Mouse (Mus musculus) heart, embryonic 14.5 days (tissue): ENCODE results near the gene Zswim4. TPM values are rescaled to one million over a fixed set of nuclear protein-coding genes. Genes with fewer than 3 reads are reported as not detected.
"Not testable (repeated sequence)": the region's sequence is repeated elsewhere in the genome, so short reads cannot be mapped to it uniquely, and the experiment has no call there.

Experiments
- ATAC-seq: fragments of 200-750 bp; cut with Nextera tagmentation; 2 replicates; pipeline ENCODE4 v1.8.0; 2017; ENCODE audit warnings: low read depth, moderate TSS enrichment; ENCODE audit not compliant: insufficient number of reproducible peaks, insufficient read depth, low FRiP score
- H3K27ac ChIP-seq, 2 experiments: fragments of 200-500 bp in 1 of 2; fragments of 300-500 bp in 1 of 2; sonication (generic) in 1 of 2; replicated peaks in 1 of 2; 2 replicates each; pipeline ENCODE4 v1.5.1; 2012 to 2014; ENCODE audit warnings: low read depth in 2 of 2, low read length in 2 of 2, control low read depth in 1 of 2, mild to moderate bottlenecking in 1 of 2, mixed read lengths in 1 of 2; ENCODE audit not compliant: control insufficient read depth in 1 of 2, insufficient read depth in 1 of 2
- H3K27me3 ChIP-seq: fragments of 300-500 bp; sonication (generic); 2 replicates; pipeline ENCODE4 v1.6.1; 2014; ENCODE audit warnings: mild to moderate bottlenecking, low read length, control low read depth; ENCODE audit not compliant: control insufficient read depth, insufficient read depth
- H3K36me3 ChIP-seq: fragments of 300-500 bp; sonication (generic); 2 replicates; pipeline ENCODE4 v1.6.1; 2014; ENCODE audit warnings: mild to moderate bottlenecking, control low read depth, low read length, mixed read lengths; ENCODE audit not compliant: control insufficient read depth, insufficient read depth
- H3K4me1 ChIP-seq, 2 experiments: fragments of 200-500 bp in 1 of 2; fragments of 300-500 bp in 1 of 2; sonication (generic) in 1 of 2; 2 replicates each; pipeline ENCODE4 v1.6.1; 2012 to 2014; ENCODE audit warnings: low read length in 2 of 2, control low read depth in 1 of 2, mixed read lengths in 1 of 2; ENCODE audit not compliant: control insufficient read depth in 2 of 2, insufficient read depth in 2 of 2
- H3K4me2 ChIP-seq: fragments of 300-500 bp; sonication (generic); 2 replicates; pipeline ENCODE4 v1.6.1; 2014; ENCODE audit warnings: mild to moderate bottlenecking, low read length
- H3K4me3 ChIP-seq, 2 experiments: fragments of 200-500 bp in 1 of 2; fragments of 300-500 bp in 1 of 2; sonication (generic) in 1 of 2; 2 replicates each; pipeline ENCODE4 v1.5.1; 2012 to 2014; ENCODE audit warnings: low read length in 2 of 2, mild to moderate bottlenecking in 2 of 2, control low read depth in 1 of 2, low read depth in 1 of 2, moderate library complexity in 1 of 2; ENCODE audit not compliant: control insufficient read depth in 1 of 2, insufficient read depth in 1 of 2
- H3K9ac ChIP-seq: fragments of 300-500 bp; sonication (generic); 2 replicates; pipeline ENCODE4 v1.6.1; 2014; ENCODE audit warnings: mild to moderate bottlenecking, low read length
- H3K9me3 ChIP-seq: fragments of 300-500 bp; sonication (generic); 2 replicates; pipeline ENCODE4 v1.6.1; 2016; ENCODE audit warnings: low read length, control low read depth; ENCODE audit not compliant: control insufficient read depth
- WGBS: fragments of 180-500 bp; shearing (Covaris S2); extraction: QIAGEN DNeasy Blood & Tissue Kit; methylation state at CpG from one replicate; pipeline ENCODE4 v1.1.7; 2014; 5-methylcytosine and 5-hydroxymethylcytosine counted together
- polyA plus RNA-seq: library from polyadenylated mRNA; unstranded; fragments of >200 nt; fragmentation: Nextera tagmentation; extraction: Ambion mirVana; gene quantifications from 2 replicates; pipeline ENCODE4 v1.2.1, GENCODE M21; 2014

Gene Zswim4
- polyA plus RNA-seq: 6.7 and 7.3 TPM in 2 replicates

GRCm38 (mm10) chr8:84236998-84237473, at the start of gene Zswim4:
Gene Zswim4, minus strand, starts transcription at chr8:84237055.
- peak; percentile 96 for ATAC-seq

GRCm38 (mm10) chr8:84285665-84286064, 48.8 kb upstream of the Zswim4 start:
- H3K9ac ChIP-seq, H3K4me1 ChIP-seq, H3K4me3 ChIP-seq, H3K27ac ChIP-seq, ATAC-seq, H3K9me3 ChIP-seq, H3K4me2 ChIP-seq, H3K36me3 ChIP-seq, H3K27me3 ChIP-seq: not testable (repeated sequence)
- 49% methylated on average over 4 of the region's 5 CpGs for WGBS

More at GRCm38 (mm10) chr8:84236998-84237473, at the start of gene Zswim4:
- under 1% methylated on average over 34 of the region's 35 CpGs for WGBS
- Histone ChIP-seq H3K4me1 (peaks cover 20 to 30% of the 10 kb centered on the region in 2 experiments), H3K27me3 (no peaks in the 10 kb centered on the region), H3K4me3 (peak within 1 kb of the TSS; percentile 84 to 90), H3K4me2 (peak within 1 kb of the TSS; percentile 89), H3K27ac (peak within 1 kb of the TSS; percentile 76 to 83), H3K9me3 (no peaks in the 10 kb centered on the region), H3K9ac (peak within 1 kb of the TSS; percentile 95), H3K36me3 (peaks cover 27% of the 10 kb centered on the region)

GRCm38 (mm10) chr8:84284608-84285063, 47.8 kb upstream of the Zswim4 start:
- Histone ChIP-seq H3K27ac (peak overlapping the region in 1 of 2 experiments; percentile 14; a peak in 1 of 4 replicates), H3K27me3 (no peaks in the 10 kb centered on the region), H3K4me3 (peak overlapping the region; percentile 4 to 23; a peak in 3 of 4 replicates), H3K9me3 (no peaks in the 10 kb centered on the region), H3K36me3 (no peaks in the 10 kb centered on the region), H3K4me2 (no peak overlapping the region; the same call in 1 of the 2 replicates), H3K4me1 (peaks cover 3% of the 10 kb centered on the region in 2 experiments; a peak in 1 of 4 replicates), H3K9ac (no peak overlapping the region; the same call in 1 of the 2 replicates)
- 15% methylated on average over 9 of the region's 9 CpGs for WGBS
- ATAC-seq: no peak

GRCm38 (mm10) chr8:84280777-84281176, 43.9 kb upstream of the Zswim4 start:
- Histone ChIP-seq H3K4me2 (no peak overlapping the region), H3K9me3 (no peaks in the 10 kb centered on the region), H3K4me1 (peaks cover 3 to 5% of the 10 kb centered on the region in 2 experiments; a peak in 1 of 4 replicates), H3K27ac (no peak overlapping the region), H3K4me3 (no peak overlapping the region), H3K36me3 (no peaks in the 10 kb centered on the region), H3K27me3 (no peaks in the 10 kb centered on the region), H3K9ac (no peak overlapping the region)
- WGBS: 53% methylated on average over 10 of the region's 10 CpGs
- no peak for ATAC-seq

GRCm38 (mm10) chr8:84276447-84276846, 39.6 kb upstream of the Zswim4 start:
- 60% methylated on average over 1 of the region's 1 CpGs for WGBS
- Histone ChIP-seq H3K9me3 (no peaks in the 10 kb centered on the region), H3K4me1 (peaks cover 0 to 3% of the 10 kb centered on the region in 2 experiments; a peak in 1 of 4 replicates), H3K27ac (no peak overlapping the region), H3K9ac (no peak overlapping the region), H3K4me2 (no peak overlapping the region), H3K27me3 (no peaks in the 10 kb centered on the region), H3K36me3 (no peaks in the 10 kb centered on the region), H3K4me3 (no peak overlapping the region)
- ATAC-seq: no peak

- peaks cover 2 to 11% of the 10 kb centered on the region in 2 experiments; a peak in 2 of 4 replicates for H3K4me1 ChIP-seq
- ATAC-seq: no peak
- H3K4me2 ChIP-seq: no peak overlapping the region
- no peak overlapping the region for H3K27ac ChIP-seq
- no peaks in the 10 kb centered on the region for H3K27me3 ChIP-seq
- no peaks in the 10 kb centered on the region for H3K9me3 ChIP-seq
- no peaks in the 10 kb centered on the region for H3K36me3 ChIP-seq
- H3K4me3 ChIP-seq: no peak overlapping the region
- 73% methylated on average over 3 of the region's 3 CpGs for WGBS
- H3K9ac ChIP-seq: no peak overlapping the region
These were observed 37.1 kb upstream of the Zswim4 start for GRCm38 (mm10) chr8:84273968-84274367.

- WGBS: 69% methylated on average over 4 of the region's 4 CpGs
- no peak for ATAC-seq
- Histone ChIP-seq H3K27ac (no peak overlapping the region), H3K36me3 (peaks cover 3% of the 10 kb centered on the region; the same call in 1 of the 2 replicates), H3K4me3 (no peak overlapping the region), H3K27me3 (no peaks in the 10 kb centered on the region), H3K9ac (no peak overlapping the region), H3K4me1 (peaks cover 0 to 11% of the 10 kb centered on the region in 2 experiments; a peak in 2 of 4 replicates), H3K4me2 (no peak overlapping the region), H3K9me3 (no peaks in the 10 kb centered on the region)
These were observed 35.4 kb upstream of the Zswim4 start for GRCm38 (mm10) chr8:84272302-84272701.
